Mouse (Mus musculus): Measurements from ENCODE around the gene Aire. TPM values are rescaled to one million over a fixed set of nuclear protein-coding genes. Genes with fewer than 3 reads are reported as not detected.
A peak's percentile ranks its signal among the peaks of the same experiment; 100 is the strongest.
"Not testable (repeated sequence)": the region's sequence is repeated elsewhere in the genome, so short reads cannot be mapped to it uniquely, and the experiment has no call there.

The Aire gene
- polyA plus RNA-seq, 1 experiment: not detected

DNA sequence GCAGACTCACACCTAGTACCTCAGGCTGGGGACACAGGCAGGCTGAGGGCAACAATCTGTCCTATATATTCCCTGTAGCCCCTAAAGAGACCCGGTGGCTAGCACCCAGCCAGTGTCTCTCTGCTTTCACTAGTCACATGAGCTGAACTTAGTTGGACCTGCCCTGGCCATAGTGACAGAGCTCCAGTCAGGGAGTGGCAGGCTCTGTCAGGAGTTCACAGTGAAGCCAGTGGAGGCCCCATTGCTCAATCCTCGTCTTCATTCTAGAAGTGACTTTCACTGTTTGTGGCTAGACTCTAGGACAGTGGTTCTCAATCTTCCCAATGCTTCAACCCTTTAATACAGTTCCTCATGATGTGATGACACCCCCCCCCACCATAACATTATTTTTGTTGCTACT lies 11.4 kb downstream of the Aire start:
- no peak for TF ChIP-seq CTCF (IDR thresholded peaks at IDR 0.05; ENCODE audit: low read depth, low read length)
- TF ChIP-seq POLR2A (IDR thresholded peaks at IDR 0.05; ENCODE audit: borderline replicate concordance, low read depth, low read length): no peak
- Histone ChIP-seq H3K4me3 (ENCODE audit: insufficient read depth, low read length) (no peak overlapping the region), H3K4me1 (ENCODE audit: control insufficient read depth, insufficient read depth, low read length) (peaks cover 6% of the 10 kb centered on the region), H3K27ac (ENCODE audit: insufficient read depth, low read depth, low read length) (no peak overlapping the region)

GRCm38 (mm10) chr10:78029080-78029479 lies 14.3 kb downstream of the Aire start:
- Histone ChIP-seq H3K27ac (ENCODE audit: insufficient read depth, low read depth, low read length) (no peak overlapping the region), H3K4me1 (ENCODE audit: control insufficient read depth, insufficient read depth, low read length) (peaks cover 6% of the 10 kb centered on the region), H3K4me3 (ENCODE audit: insufficient read depth, low read length) (no peak overlapping the region)
- TF ChIP-seq POLR2A (IDR thresholded peaks at IDR 0.05; ENCODE audit: borderline replicate concordance, low read depth, low read length) (no peak), CTCF (IDR thresholded peaks at IDR 0.05; ENCODE audit: low read depth, low read length) (no peak)

- Histone ChIP-seq H3K4me3 (ENCODE audit: insufficient read depth, low read length) (no peak overlapping the region), H3K27ac (ENCODE audit: insufficient read depth, low read depth, low read length) (no peak overlapping the region), H3K4me1 (ENCODE audit: control insufficient read depth, insufficient read depth, low read length) (peaks cover 6% of the 10 kb centered on the region)
- TF ChIP-seq POLR2A (IDR thresholded peaks at IDR 0.05; ENCODE audit: borderline replicate concordance, low read depth, low read length) (no peak), CTCF (IDR thresholded peaks at IDR 0.05; ENCODE audit: low read depth, low read length) (peak; percentile 34; the same call in 1 of the 2 replicates)
These were observed 15.3 kb downstream of the Aire start for GRCm38 (mm10) chr10:78028129-78028528.

DNA sequence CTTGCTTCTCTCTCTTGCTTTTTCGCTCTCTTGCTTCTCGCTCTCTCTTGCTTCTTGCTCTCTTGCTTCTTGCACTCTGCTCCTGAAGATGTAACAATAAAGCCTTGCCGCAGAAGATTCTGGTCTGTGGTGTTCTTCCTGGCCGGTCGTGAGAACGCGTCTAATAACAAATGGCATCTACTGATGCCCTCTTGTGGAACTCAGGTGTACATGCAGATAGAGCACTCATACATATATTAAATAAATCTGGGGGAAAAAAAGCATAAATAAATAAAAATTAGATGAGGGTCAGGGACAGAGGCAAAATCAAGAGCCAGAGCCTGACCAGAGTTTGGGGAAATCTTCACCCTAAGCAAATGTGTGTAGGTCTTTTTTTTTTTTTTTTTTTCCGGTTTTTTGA lies 18.0 kb downstream of the Aire start:
- H3K4me3 ChIP-seq (ENCODE audit: insufficient read depth, low read length); H3K4me1 ChIP-seq (ENCODE audit: control insufficient read depth, insufficient read depth, low read length); H3K27ac ChIP-seq (ENCODE audit: insufficient read depth, low read depth, low read length): not testable (repeated sequence)

GRCm38 (mm10) chr10:78019984-78020383 lies 23.4 kb downstream of the Aire start:
- not testable (repeated sequence) for H3K27ac ChIP-seq (ENCODE audit: insufficient read depth, low read depth, low read length); H3K4me3 ChIP-seq (ENCODE audit: insufficient read depth, low read length)
- peaks cover 14% of the 10 kb centered on the region for H3K4me1 ChIP-seq (ENCODE audit: control insufficient read depth, insufficient read depth, low read length)

- Histone ChIP-seq H3K4me1 (ENCODE audit: control insufficient read depth, insufficient read depth, low read length) (peaks cover 17% of the 10 kb centered on the region), H3K4me3 (ENCODE audit: insufficient read depth, low read length) (no peak overlapping the region), H3K27ac (ENCODE audit: insufficient read depth, low read depth, low read length) (no peak overlapping the region)
- TF ChIP-seq CTCF (IDR thresholded peaks at IDR 0.05; ENCODE audit: low read depth, low read length) (no peak), POLR2A (IDR thresholded peaks at IDR 0.05; ENCODE audit: borderline replicate concordance, low read depth, low read length) (no peak)
These were observed 24.1 kb downstream of the Aire start for GRCm38 (mm10) chr10:78019291-78019690.

DNA sequence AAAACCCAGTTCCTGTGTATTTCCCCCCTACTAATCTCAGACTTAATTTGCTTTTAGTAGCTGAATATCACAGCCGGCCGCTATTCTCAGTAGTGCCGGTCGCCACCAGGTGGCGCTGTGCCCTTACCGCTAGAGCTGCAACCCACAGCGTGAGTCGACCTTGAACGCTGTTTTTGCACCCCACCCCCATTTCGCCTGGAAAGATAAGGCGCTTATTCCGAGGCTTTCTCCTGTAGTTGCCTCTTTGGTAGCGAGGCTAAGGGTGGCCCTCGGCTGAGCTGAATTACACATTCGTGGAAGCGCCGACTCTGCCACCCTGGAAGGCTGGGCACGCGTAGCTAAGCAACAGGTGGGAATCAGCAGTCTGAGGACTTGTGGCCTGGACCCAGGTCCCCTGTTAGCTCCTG lies 24.6 kb downstream of the Aire start:
- peaks cover 17% of the 10 kb centered on the region for H3K4me1 ChIP-seq (ENCODE audit: control insufficient read depth, insufficient read depth, low read length)
- TF ChIP-seq CTCF (IDR thresholded peaks at IDR 0.05; ENCODE audit: low read depth, low read length) (peak; percentile 90), POLR2A (IDR thresholded peaks at IDR 0.05; ENCODE audit: borderline replicate concordance, low read depth, low read length) (no peak)
- H3K27ac ChIP-seq (ENCODE audit: insufficient read depth, low read depth, low read length): no peak overlapping the region
- H3K4me3 ChIP-seq (ENCODE audit: insufficient read depth, low read length): peak overlapping the region; percentile 42

DNA sequence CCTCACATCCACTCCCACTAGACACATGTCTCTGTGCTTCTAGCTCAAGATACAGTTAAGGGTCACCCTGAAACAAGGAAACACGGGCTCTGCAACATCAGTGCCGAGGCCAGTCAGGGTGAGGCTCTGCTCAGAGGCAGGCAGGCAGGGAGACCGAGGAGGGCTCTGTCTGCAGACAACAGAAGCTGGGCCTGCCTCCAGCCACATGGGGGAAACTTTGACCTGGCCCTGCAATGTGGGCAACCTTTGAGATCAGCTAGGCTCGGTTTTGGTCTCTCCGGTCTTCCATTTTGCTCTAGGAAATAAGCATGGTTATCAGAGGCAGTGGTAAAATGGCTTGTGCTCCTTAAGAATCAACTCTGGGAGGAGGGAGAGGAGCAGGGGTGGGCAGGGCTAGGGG lies 27.0 kb downstream of the Aire start:
- peaks cover 17% of the 10 kb centered on the region for H3K4me1 ChIP-seq (ENCODE audit: control insufficient read depth, insufficient read depth, low read length)
- H3K4me3 ChIP-seq (ENCODE audit: insufficient read depth, low read length): no peak overlapping the region
- H3K27ac ChIP-seq (ENCODE audit: insufficient read depth, low read depth, low read length): no peak overlapping the region
- no peak for TF ChIP-seq POLR2A (IDR thresholded peaks at IDR 0.05; ENCODE audit: borderline replicate concordance, low read depth, low read length)
- TF ChIP-seq CTCF (IDR thresholded peaks at IDR 0.05; ENCODE audit: low read depth, low read length): no peak

DNA sequence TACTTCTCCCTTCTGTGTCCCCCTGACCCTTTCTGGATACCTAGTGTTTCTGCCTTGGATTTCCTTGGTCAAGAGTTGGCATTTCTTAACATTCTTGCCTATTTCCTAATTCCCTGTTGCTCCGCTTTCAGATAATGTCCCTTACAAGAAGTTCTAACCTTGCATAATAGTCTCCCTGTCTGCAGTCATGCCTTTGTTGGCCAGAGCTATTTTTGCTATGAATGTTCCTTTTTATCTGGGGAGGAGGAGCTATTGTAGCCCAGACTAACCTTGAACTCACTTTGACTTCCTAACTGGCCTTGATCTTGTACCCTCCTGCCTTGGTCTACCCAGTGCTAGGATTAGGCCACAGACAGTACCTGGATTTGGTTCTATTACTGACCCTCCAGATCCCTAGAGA lies 27.9 kb downstream of the Aire start:
- H3K4me3 ChIP-seq (ENCODE audit: insufficient read depth, low read length): no peak overlapping the region
- H3K27ac ChIP-seq (ENCODE audit: insufficient read depth, low read depth, low read length): peak overlapping the region; percentile 58
- H3K4me1 ChIP-seq (ENCODE audit: control insufficient read depth, insufficient read depth, low read length): peaks cover 20% of the 10 kb centered on the region
- TF ChIP-seq CTCF (IDR thresholded peaks at IDR 0.05; ENCODE audit: low read depth, low read length): no peak
- no peak for TF ChIP-seq POLR2A (IDR thresholded peaks at IDR 0.05; ENCODE audit: borderline replicate concordance, low read depth, low read length)

DNA sequence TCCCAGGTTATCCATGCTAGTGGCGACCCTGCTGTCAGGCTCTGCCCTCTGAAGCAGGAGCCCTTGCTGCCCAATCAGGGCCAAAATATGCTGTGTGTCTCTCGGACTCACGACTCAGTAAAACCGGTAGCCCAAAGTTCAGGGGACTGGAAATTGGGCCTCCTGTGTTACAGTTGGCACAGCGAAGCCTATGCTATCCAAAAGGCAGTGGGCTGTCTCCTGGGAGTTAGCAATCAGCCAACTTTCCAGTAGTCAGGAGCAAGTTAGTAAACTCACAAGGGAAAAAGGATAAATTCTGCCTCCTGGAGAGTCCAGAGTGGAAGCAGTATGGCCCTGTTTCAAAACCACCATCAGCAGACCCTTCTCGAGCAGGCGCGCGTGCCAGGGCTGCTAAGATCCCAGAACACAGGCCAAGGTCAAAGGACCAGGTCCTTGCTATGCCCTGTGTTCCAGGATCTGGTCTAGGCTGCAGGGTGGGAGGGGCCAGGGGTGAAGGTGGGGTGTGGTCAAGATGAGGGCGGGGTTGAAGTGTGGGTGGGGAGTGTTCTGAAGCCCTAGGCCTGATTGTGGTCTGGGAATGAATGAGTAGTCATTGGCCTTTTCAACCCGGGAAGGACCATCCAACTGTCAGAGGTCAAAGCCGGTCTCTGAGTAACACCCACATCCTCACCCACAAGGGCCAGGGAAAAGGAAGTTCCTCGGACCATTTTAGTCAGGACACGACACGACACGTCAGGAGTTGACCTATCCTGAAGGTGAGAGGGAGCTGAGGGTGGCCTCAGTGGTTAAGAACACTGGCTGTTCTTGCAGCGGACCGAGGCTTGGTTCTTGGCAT lies 30.5 kb downstream of the Aire start:
- Histone ChIP-seq H3K27ac (ENCODE audit: insufficient read depth, low read depth, low read length) (no peak overlapping the region), H3K4me1 (ENCODE audit: control insufficient read depth, insufficient read depth, low read length) (peaks cover 24% of the 10 kb centered on the region)
- TF ChIP-seq CTCF (IDR thresholded peaks at IDR 0.05; ENCODE audit: low read depth, low read length) (no peak; the same call in 1 of the 2 replicates), POLR2A (IDR thresholded peaks at IDR 0.05; ENCODE audit: borderline replicate concordance, low read depth, low read length) (no peak)

GRCm38 (mm10) chr10:78011116-78011515 lies 32.3 kb downstream of the Aire start:
- peaks cover 34% of the 10 kb centered on the region for H3K4me1 ChIP-seq (ENCODE audit: control insufficient read depth, insufficient read depth, low read length)
- not testable (repeated sequence) for H3K27ac ChIP-seq (ENCODE audit: insufficient read depth, low read depth, low read length); H3K4me3 ChIP-seq (ENCODE audit: insufficient read depth, low read length)

More for the DNA sequence above, 30.5 kb downstream of the Aire start:
- H3K4me3 ChIP-seq (ENCODE audit: insufficient read depth, low read length): no peak overlapping the region
